Mouse (Mus musculus): ENCODE measurements around the gene Batf3. TPM values are rescaled to one million over a fixed set of nuclear protein-coding genes. Genes with fewer than 3 reads are reported as not detected.
"Not testable (repeated sequence)": the region's sequence is repeated elsewhere in the genome, so short reads cannot be mapped to it uniquely, and the experiment has no call there.

The Batf3 gene
- total and polyA plus RNA-seq, 2 experiments = 1.6 to 2.9 TPM

DNA sequence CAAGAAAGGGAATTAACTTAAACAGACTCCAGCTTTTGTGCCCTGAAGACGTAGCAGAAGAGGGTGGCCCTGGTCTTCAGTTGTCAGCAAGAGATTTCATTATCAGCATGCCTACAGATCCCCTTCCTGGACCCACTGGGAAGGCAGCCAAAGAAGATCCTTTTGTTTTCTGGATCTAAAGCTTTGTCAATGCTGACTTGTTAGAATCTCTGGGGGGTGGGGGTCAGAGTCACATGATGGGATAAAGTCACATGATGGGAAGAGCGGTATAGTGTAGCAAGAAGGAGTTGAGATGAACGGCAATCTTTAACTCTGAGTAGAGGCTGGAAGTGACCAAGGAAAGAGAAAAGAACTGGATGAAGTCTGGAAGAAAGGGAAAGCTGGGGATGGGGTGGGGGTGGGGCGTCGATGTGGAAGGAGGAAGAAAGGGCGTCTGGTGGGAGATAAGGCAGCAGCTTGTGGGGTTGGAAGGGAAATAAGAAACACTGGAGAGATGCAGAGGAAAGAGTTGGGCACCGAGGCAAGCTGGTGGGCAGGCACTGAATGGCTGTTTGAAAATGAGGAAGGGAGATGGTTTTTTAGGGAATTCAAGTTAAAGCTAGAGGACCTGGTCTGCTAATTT lies 41.3 kb downstream of the Batf3 start:
- Histone ChIP-seq H3K4me3 (ENCODE audit: insufficient read depth, low read depth, low read length) (no peak overlapping the region), H3K79me2 (ENCODE audit: control insufficient read depth, insufficient read depth, low read length) (no peaks in the 10 kb centered on the region), H3K27ac (replicated peaks; ENCODE audit: insufficient read depth, low read depth, low read length) (no peak overlapping the region), H3K36me3 (ENCODE audit: control insufficient read depth, insufficient read depth, low read length) (no peaks in the 10 kb centered on the region), H3K9ac (ENCODE audit: low read depth, low read length) (no peak overlapping the region), H3K27me3 (ENCODE audit: control insufficient read depth, insufficient read depth, low read length) (no peaks in the 10 kb centered on the region), H3K4me1 (ENCODE audit: control insufficient read depth, insufficient read depth, low read length) (no peaks in the 10 kb centered on the region)
- 62% methylated on average over 7 of the region's 7 CpGs for WGBS
- DNase-seq (ENCODE audit: extremely low read depth, low read depth, low spot score) = no peak
- TF ChIP-seq POLR2A (IDR thresholded peaks at IDR 0.05; ENCODE audit: extremely low read depth, insufficient read depth, low read length) (no peak), CTCF (IDR thresholded peaks at IDR 0.05; ENCODE audit: low read depth, low read length) (no peak)

DNA sequence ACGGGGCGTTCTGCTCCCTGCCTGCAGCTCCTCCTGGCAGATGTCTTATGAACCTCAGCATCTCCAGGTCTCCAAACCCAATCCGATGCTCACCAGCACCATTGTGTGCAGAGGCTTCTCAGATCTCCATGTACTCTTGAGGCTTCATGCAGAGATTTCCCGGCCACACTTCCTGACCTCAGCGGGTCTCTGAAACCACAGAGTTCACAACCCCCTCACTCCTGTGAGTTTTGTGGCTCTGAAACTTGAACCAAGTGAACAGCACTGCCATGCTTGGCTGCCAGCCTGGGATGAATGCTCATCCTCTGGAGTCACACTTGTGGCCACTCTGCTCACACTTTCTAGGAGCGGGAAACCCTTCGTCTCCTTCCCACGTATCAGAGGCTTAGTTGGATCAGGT lies 43.3 kb downstream of the Batf3 start:
- Histone ChIP-seq H3K36me3 (ENCODE audit: control insufficient read depth, insufficient read depth, low read length) (no peaks in the 10 kb centered on the region), H3K4me1 (ENCODE audit: control insufficient read depth, insufficient read depth, low read length) (no peaks in the 10 kb centered on the region), H3K4me3 (ENCODE audit: insufficient read depth, low read depth, low read length) (no peak overlapping the region), H3K27ac (replicated peaks; ENCODE audit: insufficient read depth, low read depth, low read length) (no peak overlapping the region), H3K27me3 (ENCODE audit: control insufficient read depth, insufficient read depth, low read length) (no peaks in the 10 kb centered on the region), H3K79me2 (ENCODE audit: control insufficient read depth, insufficient read depth, low read length) (no peaks in the 10 kb centered on the region), H3K9ac (ENCODE audit: low read depth, low read length) (no peak overlapping the region)
- TF ChIP-seq POLR2A (IDR thresholded peaks at IDR 0.05; ENCODE audit: extremely low read depth, insufficient read depth, low read length) = no peak
- no peak for TF ChIP-seq CTCF (IDR thresholded peaks at IDR 0.05; ENCODE audit: low read depth, low read length)
- 88% methylated on average over 8 of the region's 8 CpGs for WGBS
- no peak for DNase-seq (ENCODE audit: extremely low read depth, low read depth, low spot score)

DNA sequence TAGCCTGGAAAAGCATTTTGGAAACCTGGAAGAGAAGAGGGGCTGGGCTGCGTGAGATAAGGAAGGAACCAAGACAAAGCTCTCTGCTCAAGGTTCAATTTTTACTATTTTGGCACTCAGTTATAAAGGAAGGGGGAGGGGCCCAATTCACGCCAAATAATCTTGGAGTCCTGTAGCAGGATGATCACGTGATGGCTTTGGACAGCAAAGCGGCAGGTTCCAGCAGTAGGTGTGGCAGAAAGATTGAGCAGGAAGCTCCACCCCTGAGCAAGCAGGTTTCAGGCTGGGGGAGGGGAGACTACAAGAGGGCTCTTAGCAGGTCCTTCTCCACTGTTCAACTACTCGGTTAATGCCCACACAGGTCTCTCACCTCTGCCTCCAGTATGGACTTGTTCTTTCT lies 51.8 kb downstream of the Batf3 start:
- not testable (repeated sequence) for H3K79me2 ChIP-seq (ENCODE audit: control insufficient read depth, insufficient read depth, low read length); H3K36me3 ChIP-seq (ENCODE audit: control insufficient read depth, insufficient read depth, low read length); H3K9ac ChIP-seq (ENCODE audit: low read depth, low read length); H3K27me3 ChIP-seq (ENCODE audit: control insufficient read depth, insufficient read depth, low read length); H3K4me3 ChIP-seq (ENCODE audit: insufficient read depth, low read depth, low read length); H3K4me1 ChIP-seq (ENCODE audit: control insufficient read depth, insufficient read depth, low read length); DNase-seq (ENCODE audit: extremely low read depth, low read depth, low spot score); H3K27ac ChIP-seq (replicated peaks; ENCODE audit: insufficient read depth, low read depth, low read length)
- WGBS = 89% methylated on average over 5 of the region's 5 CpGs

DNA sequence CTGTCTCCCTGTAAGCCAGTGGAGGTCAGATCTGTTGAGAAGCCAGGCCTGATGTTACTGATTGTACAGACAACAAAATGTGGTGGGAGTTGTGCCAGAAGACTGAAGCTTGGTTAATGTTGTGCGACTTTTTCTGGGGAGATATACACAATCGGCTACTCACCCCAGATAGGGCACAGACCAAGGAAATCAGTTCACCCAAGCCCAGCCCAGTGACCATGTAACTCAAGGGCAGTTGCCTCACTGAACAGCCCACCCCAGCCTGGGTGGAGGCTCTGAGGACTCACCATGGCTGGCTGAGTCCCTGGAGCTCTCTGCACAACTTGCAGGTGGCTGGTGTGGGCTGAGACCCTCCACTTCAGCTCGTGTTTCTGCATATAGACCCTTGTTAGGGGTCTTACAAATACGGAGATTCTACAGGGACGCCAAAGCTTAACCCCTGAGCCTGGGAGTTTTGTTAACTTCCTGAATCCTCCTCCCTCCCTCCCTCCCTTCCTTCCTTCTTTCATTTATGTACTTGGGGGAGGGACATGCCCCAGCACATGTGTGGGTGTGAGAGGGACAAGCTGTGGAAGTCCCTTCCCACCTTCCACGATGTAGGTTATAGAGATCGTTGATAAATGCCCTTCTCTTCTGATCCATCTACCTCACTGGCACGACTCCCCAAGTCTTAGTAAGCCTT lies 53.4 kb downstream of the Batf3 start:
- H3K4me1 ChIP-seq (ENCODE audit: control insufficient read depth, insufficient read depth, low read length) = no peaks in the 10 kb centered on the region
- no peak overlapping the region for H3K27ac ChIP-seq (replicated peaks; ENCODE audit: insufficient read depth, low read depth, low read length)
- TF ChIP-seq CTCF (IDR thresholded peaks at IDR 0.05; ENCODE audit: low read depth, low read length) = no peak
- no peak for TF ChIP-seq POLR2A (IDR thresholded peaks at IDR 0.05; ENCODE audit: extremely low read depth, insufficient read depth, low read length)
- H3K27me3 ChIP-seq (ENCODE audit: control insufficient read depth, insufficient read depth, low read length) = no peaks in the 10 kb centered on the region
- H3K4me3 ChIP-seq (ENCODE audit: insufficient read depth, low read depth, low read length) = no peak overlapping the region
- H3K36me3 ChIP-seq (ENCODE audit: control insufficient read depth, insufficient read depth, low read length) = no peaks in the 10 kb centered on the region
- DNase-seq (ENCODE audit: extremely low read depth, low read depth, low spot score) = no peak
- no peaks in the 10 kb centered on the region for H3K79me2 ChIP-seq (ENCODE audit: control insufficient read depth, insufficient read depth, low read length)
- H3K9ac ChIP-seq (ENCODE audit: low read depth, low read length) = no peak overlapping the region
- 68% methylated on average over 8 of the region's 8 CpGs for WGBS

DNA sequence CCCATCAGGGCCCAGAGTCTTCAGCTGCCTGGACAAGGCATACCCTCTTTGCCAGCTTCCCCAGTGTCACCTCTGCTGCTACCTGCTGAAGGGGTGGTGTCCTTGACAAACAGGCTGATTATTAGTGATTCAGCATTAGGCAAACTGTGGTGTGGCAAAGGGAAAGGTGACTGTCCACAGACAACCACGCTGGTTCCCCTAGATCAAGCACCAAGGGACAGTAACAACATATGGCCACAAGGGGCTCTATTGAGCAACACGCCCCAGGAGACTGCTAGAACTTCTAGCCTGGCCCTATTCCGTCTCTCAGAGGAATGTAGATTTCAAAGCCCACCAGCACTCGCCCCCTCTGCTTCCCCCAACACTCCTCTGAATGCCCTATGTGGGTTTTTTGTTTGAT lies 55.4 kb downstream of the Batf3 start:
- Histone ChIP-seq H3K27me3 (ENCODE audit: control insufficient read depth, insufficient read depth, low read length) (no peaks in the 10 kb centered on the region), H3K4me3 (ENCODE audit: insufficient read depth, low read depth, low read length) (no peak overlapping the region), H3K36me3 (ENCODE audit: control insufficient read depth, insufficient read depth, low read length) (no peaks in the 10 kb centered on the region), H3K4me1 (ENCODE audit: control insufficient read depth, insufficient read depth, low read length) (no peaks in the 10 kb centered on the region), H3K9ac (ENCODE audit: low read depth, low read length) (no peak overlapping the region), H3K27ac (replicated peaks; ENCODE audit: insufficient read depth, low read depth, low read length) (no peak overlapping the region), H3K79me2 (ENCODE audit: control insufficient read depth, insufficient read depth, low read length) (no peaks in the 10 kb centered on the region)
- TF ChIP-seq POLR2A (IDR thresholded peaks at IDR 0.05; ENCODE audit: extremely low read depth, insufficient read depth, low read length) (no peak), CTCF (IDR thresholded peaks at IDR 0.05; ENCODE audit: low read depth, low read length) (peak; percentile 72)
- 23% methylated on average over 4 of the region's 4 CpGs for WGBS
- peak; percentile 29 for DNase-seq (ENCODE audit: extremely low read depth, low read depth, low spot score)

DNA sequence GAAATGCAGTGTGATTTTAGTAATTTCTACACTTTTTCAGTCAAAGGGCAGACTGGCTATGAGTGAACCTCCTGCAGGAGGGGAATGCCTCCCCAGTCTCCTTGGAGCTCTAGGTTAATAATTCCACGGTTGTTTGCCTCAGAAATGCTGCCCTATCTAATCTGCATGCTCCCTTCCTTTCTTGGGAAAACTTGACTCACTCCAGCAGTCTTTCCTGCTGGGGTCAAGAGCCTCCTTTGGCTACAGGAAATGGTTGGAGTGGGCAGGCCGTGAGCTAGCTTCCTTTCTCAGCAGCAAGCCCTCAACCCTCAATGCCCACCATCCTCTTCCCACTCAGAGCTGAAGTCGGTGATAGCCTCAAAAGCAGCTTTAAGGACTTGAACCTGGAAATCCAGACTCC lies 56.7 kb downstream of the Batf3 start:
- no peaks in the 10 kb centered on the region for H3K36me3 ChIP-seq (ENCODE audit: control insufficient read depth, insufficient read depth, low read length)
- H3K79me2 ChIP-seq (ENCODE audit: control insufficient read depth, insufficient read depth, low read length) = no peaks in the 10 kb centered on the region
- peak overlapping the region; percentile 27; the same call in 1 of the 2 replicates for H3K27ac ChIP-seq (replicated peaks; ENCODE audit: insufficient read depth, low read depth, low read length)
- H3K27me3 ChIP-seq (ENCODE audit: control insufficient read depth, insufficient read depth, low read length) = no peaks in the 10 kb centered on the region
- H3K4me1 ChIP-seq (ENCODE audit: control insufficient read depth, insufficient read depth, low read length) = no peaks in the 10 kb centered on the region
- TF ChIP-seq POLR2A (IDR thresholded peaks at IDR 0.05; ENCODE audit: extremely low read depth, insufficient read depth, low read length) = no peak
- TF ChIP-seq CTCF (IDR thresholded peaks at IDR 0.05; ENCODE audit: low read depth, low read length) = no peak
- WGBS = 64% methylated on average over 3 of the region's 3 CpGs
- DNase-seq (ENCODE audit: extremely low read depth, low read depth, low spot score) = peak; percentile 24
- H3K4me3 ChIP-seq (ENCODE audit: insufficient read depth, low read depth, low read length) = no peak overlapping the region
- H3K9ac ChIP-seq (ENCODE audit: low read depth, low read length) = no peak overlapping the region

Other genes with a start within 250 kb of the Batf3 start
- 9.2 and 12.6 TPM in 2 replicates for gene Rps6kc1, start 186.1 kb upstream of the Batf3 start, total RNA-seq (2014; rRNA removed)
- gene Rps6kc1, start 186.1 kb upstream of the Batf3 start, polyA plus RNA-seq (2012; rRNA removed) = 5.7 and 8.1 TPM in 2 replicates
- 20.4 and 20.7 TPM in 2 replicates for gene Angel2, start 172.7 kb upstream of the Batf3 start, total RNA-seq (2014; rRNA removed)
- gene Angel2, start 172.7 kb upstream of the Batf3 start, polyA plus RNA-seq (2012; rRNA removed) = 11.4 and 11.7 TPM in 2 replicates
- gene Vash2, start 118.6 kb upstream of the Batf3 start, total RNA-seq (2014; rRNA removed) = under 0.01 TPM in 1 of 2 replicates, not detected in the other
- not detected in 2 replicates for gene Vash2, start 118.6 kb upstream of the Batf3 start, polyA plus RNA-seq (2012; rRNA removed)
- gene Flvcr1, start 71.7 kb upstream of the Batf3 start, total RNA-seq (2014; rRNA removed) = 4.0 and 4.1 TPM in 2 replicates
- gene Flvcr1, start 71.7 kb upstream of the Batf3 start, polyA plus RNA-seq (2012; rRNA removed) = 2.1 and 2.7 TPM in 2 replicates
- gene Spata45, start 61.2 kb upstream of the Batf3 start, total RNA-seq (2014; rRNA removed) = not detected in 2 replicates
- not detected in 2 replicates for gene Spata45, start 61.2 kb upstream of the Batf3 start, polyA plus RNA-seq (2012; rRNA removed)
- 9.3 and 16.3 TPM in 2 replicates for gene Tatdn3, start 34.9 kb upstream of the Batf3 start, total RNA-seq (2014; rRNA removed)
- gene Tatdn3, start 34.9 kb upstream of the Batf3 start, polyA plus RNA-seq (2012; rRNA removed) = 5.0 and 9.4 TPM in 2 replicates
- gene Nsl1, start 34.8 kb upstream of the Batf3 start, total RNA-seq (2014; rRNA removed) = 0.34 and 0.46 TPM in 2 replicates
- gene Nsl1, start 34.8 kb upstream of the Batf3 start, polyA plus RNA-seq (2012; rRNA removed) = 0.04 and 0.11 TPM in 2 replicates
- gene Fam71a, start 67.0 kb downstream of the Batf3 start, total RNA-seq (2014; rRNA removed) = not detected in 2 replicates
- gene Fam71a, start 67.0 kb downstream of the Batf3 start, polyA plus RNA-seq (2012; rRNA removed) = not detected in 2 replicates
- gene Atf3, start 120.2 kb downstream of the Batf3 start, total RNA-seq (2014; rRNA removed) = 0.55 and 1.1 TPM in 2 replicates
- gene Atf3, start 120.2 kb downstream of the Batf3 start, polyA plus RNA-seq (2012; rRNA removed) = 0.55 and 0.81 TPM in 2 replicates
- 21.0 and 24.3 TPM in 2 replicates for gene Nenf, start 220.3 kb downstream of the Batf3 start, total RNA-seq (2014; rRNA removed)
- 22.2 and 31.5 TPM in 2 replicates for gene Nenf, start 220.3 kb downstream of the Batf3 start, polyA plus RNA-seq (2012; rRNA removed)
- 1.0 and 1.9 TPM in 2 replicates for gene Tmem206, start 228.1 kb downstream of the Batf3 start, total RNA-seq (2014; rRNA removed)
- 1.4 and 1.5 TPM in 2 replicates for gene Tmem206, start 228.1 kb downstream of the Batf3 start, polyA plus RNA-seq (2012; rRNA removed)